ENCODE assay signal across 18 mouse cellular contexts in the genomic region with DNA sequence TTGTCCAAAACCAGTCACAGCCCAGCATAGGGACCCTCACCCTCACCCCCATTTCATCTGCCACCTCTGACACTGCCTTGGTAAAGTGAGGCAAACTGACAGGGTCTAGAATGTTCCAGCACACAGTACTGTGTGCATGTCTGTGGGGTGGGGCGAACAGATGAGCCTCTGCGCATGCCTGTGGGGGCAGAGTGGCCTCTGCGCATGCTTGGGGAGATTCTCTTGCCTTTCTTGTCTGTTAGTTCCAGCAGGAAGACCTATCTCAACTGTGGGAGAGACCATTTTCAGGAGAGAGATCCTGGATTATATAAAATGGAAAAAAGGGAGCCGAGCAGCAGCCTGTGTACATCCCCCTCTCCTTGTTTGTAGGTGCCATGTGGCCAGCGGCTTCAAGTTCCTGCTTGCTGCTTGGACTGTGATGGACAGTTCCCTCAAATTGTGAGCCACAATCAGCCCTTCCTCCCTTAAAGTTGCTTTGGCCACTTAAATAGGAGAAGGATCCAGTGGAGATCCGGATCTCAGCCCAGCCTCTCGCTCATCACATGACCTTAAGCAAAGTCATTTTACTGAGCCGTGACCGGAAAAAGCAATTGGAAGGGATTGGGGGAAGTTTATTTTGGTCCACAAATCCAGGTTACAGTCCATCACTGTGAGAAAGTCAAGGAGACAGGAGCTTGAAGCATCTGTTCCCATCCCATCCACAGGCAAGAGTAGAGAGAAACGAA.
"Had no signal": no experiment of that assay in that cellular context is flagged by ENCODE, and none has a peak within 500 bp of the region (broad histone marks: within the 10 kb centered on the region; RNA-seq: fewer than 3 reads in every experiment).

No protein-coding gene starts in this region.

- DNase-seq: lung, adult 18-20 months; lung, embryonic 14.5 days; lung, postnatal 10 days; lung, postnatal 4 days; midbrain, embryonic 14.5 days; retina, postnatal 1 day; right cerebral cortex, adult 18-20 months; right cerebral cortex, postnatal 25 days; right cerebral cortex, postnatal 4 days; spleen, adult 18-20 months; thymus, adult 18-20 months; thymus, postnatal 14 days; thymus, postnatal 4 days had no signal

- H3K36me3 ChIP-seq: midbrain, embryonic 10.5 days; midbrain, embryonic 12.5 days; neural tube, embryonic 13.5 days; neural tube, embryonic 15.5 days had no signal

- H3K4me3 ChIP-seq: midbrain, embryonic 10.5 days; midbrain, embryonic 12.5 days; myocyte; neural tube, embryonic 13.5 days; neural tube, embryonic 15.5 days had no signal

- H3K27me3 ChIP-seq: neural tube, embryonic 13.5 days; neural tube, embryonic 15.5 days had no signal

- H3K27ac ChIP-seq: midbrain, embryonic 10.5 days; midbrain, embryonic 12.5 days; neural tube, embryonic 13.5 days; neural tube, embryonic 15.5 days had no signal
